Mouse (Mus musculus): Measurements from ENCODE around the gene Nfe2.
"Not testable (repeated sequence)": the region's sequence is repeated elsewhere in the genome, so short reads cannot be mapped to it uniquely, and the experiment has no call there.

Nfe2 gene

GRCm38 (mm10) chr15:103290417-103290816 is 32.2 kb upstream of the Nfe2 start:
- no peak for DNase-seq

DNA sequence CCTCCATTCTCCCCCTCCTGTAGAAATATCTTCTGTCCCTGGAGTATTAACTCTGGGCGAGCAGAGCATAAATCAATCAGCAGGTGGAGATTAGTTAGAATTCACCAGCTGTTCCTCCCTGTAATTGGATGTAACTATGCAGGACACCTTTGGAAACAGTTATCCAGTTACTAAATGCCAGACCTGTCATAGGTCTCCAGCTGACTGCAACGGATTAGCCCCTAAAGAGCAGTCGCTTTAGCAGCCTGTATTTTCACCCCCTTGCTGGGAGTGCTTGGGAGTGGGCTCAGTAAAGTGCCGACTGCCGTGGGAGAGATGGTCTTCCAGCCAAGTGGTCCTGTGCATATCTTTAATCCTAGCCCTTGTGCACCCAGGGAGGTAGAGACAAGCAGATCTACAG is 31.4 kb upstream of the Nfe2 start:
- DNase-seq, result no peak

- no peak for DNase-seq
Observed at GRCm38 (mm10) chr15:103285778-103286417, 27.7 kb upstream of the Nfe2 start.

DNA sequence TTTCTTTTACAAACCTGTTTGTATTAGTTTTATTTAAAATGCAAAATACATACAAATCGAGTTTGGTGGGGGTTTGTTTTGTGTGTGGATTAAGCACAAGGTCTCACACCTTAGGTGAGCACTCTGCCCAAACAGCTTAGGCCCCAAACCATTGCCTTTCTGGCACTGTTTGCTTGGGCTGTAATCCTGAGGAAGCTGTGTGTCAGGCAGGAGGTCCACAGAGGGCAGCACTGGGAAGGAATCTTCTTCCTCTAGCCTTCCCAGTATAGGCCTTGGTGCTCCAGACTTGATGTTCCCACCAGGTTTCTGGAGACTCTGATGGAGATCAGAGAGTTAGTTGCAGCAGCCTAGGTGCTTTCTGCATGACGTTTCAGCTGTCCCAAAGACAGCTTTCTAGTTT is 26.4 kb upstream of the Nfe2 start:
- DNase-seq, result no peak

GRCm38 (mm10) chr15:103284066-103284465 is 25.9 kb upstream of the Nfe2 start:
- peak; percentile 74 for DNase-seq

DNA sequence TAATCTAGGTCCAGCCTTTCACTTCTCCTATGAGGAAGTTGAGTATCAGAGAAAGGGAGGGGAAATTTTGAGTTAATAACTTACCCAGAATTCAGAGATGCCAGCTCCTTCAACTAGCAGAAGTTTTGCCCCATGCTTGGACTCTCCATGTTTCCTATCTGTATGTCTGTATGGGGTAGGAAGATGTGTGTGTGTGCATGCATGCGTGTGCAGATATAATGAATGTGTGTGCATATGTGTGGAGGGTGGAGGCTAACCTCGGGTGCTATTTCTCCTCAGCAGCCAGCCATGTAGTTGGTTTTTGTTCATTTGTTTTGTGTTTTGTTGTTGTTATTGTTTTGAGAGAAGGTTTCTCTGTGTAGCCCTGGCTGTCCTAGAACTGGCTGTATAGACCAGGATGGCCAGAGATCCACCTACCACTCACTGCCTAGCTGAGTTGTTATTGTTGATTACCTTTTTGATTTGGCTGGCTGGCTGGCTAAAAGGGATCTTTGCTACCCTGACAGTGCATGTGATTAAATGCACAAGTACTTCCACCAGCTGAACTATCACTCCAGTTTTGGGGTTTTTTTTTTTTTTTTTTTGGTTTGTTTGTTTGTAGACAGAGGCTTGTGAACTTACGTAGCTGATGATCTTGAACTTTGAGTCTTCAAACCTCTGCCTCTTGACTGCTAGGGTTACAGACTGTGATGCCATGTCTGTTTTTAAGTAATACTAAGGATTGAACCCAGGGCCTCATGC is 23.4 kb upstream of the Nfe2 start:
- DNase-seq, result no peak

- DNase-seq, result peak; percentile 49
Observed at GRCm38 (mm10) chr15:103280817-103281464, 22.7 kb upstream of the Nfe2 start.

DNA sequence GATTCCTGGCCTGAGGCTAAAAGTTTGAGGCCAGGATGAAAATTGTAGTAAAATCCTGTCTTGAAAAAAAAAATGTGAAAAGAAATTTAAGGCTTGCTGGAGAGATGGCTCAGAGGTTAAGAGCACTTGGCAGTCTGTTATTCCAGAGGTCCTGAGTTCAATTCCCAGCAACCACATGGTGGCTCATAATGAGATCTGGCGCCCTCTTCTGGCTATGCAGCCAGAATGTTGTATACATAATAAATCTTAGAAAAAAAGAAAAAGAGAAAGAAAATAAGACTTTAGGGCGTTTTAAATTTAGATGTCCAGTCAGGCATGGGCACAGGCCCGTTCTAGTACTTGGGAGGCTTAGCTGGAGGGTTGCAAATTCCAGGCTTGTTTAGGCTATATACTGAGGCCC is 21.5 kb upstream of the Nfe2 start:
- peak; percentile 77 for DNase-seq

- DNase-seq, result no peak
Observed at GRCm38 (mm10) chr15:103277949-103278348, 19.7 kb upstream of the Nfe2 start.

DNA sequence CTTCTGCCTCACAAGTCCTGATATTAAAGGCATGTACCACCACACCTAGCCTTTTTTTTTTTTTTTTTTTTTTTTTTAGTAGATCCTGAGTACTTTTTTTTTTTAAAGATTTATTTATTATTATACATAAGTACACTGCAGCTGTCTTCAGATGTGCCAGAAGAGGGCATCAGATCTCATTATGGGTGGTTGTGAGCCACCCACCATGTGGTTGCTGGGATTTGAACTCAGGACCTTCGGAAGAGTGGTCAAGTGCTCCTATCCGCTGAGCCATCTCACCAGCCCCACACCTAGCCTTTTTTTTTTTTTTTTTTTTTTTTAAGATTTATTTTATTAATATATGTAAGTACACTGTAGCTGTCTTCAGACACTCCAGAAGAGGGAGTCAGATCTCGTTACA is 17.7 kb upstream of the Nfe2 start:
- DNase-seq, result not testable (repeated sequence)

DNA sequence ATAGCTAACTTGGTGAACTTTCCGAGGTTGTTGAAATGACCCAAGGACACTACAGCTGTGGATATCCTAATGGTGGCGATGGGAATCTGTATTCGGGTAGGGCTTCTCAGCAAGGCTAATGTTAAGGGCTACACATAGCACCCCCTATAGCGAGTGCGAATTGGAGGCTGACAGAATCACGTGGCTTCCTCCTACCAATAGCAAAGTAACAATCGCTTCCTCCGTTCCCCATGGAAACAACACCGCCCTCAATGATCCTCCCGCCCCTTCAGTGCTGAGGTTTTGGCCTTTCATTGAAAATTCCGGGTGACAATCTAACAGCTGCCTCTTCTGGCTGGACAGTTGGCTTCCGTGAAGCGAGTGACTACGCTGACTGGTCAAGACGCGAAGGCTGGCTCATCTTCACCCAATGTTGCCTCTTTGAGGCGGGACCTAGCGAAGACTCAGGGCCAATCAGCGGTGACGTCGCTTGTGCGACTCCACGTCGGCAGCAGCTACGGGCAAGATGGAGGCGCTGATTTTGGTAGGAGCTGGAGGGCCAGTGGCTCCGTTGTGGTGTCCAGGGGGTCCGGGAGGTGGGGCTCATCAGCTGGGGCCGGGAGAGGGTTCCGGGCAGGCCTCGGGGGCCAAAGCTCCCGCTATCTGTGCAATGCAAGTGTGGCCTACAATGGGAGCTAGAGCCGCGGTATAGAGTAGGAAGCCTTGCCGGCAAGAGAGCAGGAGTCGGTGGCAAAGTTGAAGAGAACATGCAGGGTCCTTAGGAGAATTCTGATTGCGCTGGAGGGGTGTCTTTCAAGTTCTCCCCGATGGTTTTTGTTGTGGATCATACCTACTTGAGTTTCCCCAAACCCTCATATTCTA is 14.4 kb upstream of the Nfe2 start, which contains the start of gene Copz1:
Copz1 (plus strand) TSS at position 296 of the 861 bp plus-strand sequence.
- peak; percentile 89 for DNase-seq

DNA sequence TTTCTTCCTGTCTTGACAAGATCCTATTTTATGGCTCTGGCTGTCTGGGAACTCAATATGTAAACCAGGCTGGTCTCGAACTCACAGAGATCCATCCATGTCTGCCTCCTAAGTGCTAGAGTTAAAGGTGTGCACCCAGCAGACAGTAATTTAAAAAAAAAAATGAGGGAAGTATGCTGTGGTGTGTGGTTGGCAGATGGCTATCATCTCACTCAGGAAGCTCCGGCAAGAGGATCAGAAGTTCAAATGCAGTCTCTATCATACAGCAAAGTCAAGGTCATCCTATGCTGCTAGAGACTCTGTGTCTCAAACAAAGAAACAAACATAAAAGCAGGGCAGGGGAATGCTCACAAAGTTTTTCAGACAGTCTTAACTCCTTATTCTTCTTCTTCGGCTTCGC is 10.7 kb upstream of the Nfe2 start:
- no peak for DNase-seq

- no peak for DNase-seq
Observed at GRCm38 (mm10) chr15:103264794-103265193, 6.6 kb upstream of the Nfe2 start.

- no peak for DNase-seq
Observed at GRCm38 (mm10) chr15:103259989-103260388, 1.8 kb upstream of the Nfe2 start.

- no peak for DNase-seq
Observed at GRCm38 (mm10) chr15:103259162-103259561, 959 bp upstream of the Nfe2 start.

- no peak for DNase-seq
Observed at GRCm38 (mm10) chr15:103256210-103256986, 1.8 kb downstream of the Nfe2 start.

GRCm38 (mm10) chr15:103255169-103255568 is 3.0 kb downstream of the Nfe2 start:
- DNase-seq, result peak; percentile 69

- DNase-seq, result no peak
Observed at GRCm38 (mm10) chr15:103253352-103253751, 4.9 kb downstream of the Nfe2 start.

GRCm38 (mm10) chr15:103252660-103253059 is 5.5 kb downstream of the Nfe2 start:
- DNase-seq, result no peak

- DNase-seq, result no peak
Observed at GRCm38 (mm10) chr15:103251595-103251994, 6.6 kb downstream of the Nfe2 start.

DNA sequence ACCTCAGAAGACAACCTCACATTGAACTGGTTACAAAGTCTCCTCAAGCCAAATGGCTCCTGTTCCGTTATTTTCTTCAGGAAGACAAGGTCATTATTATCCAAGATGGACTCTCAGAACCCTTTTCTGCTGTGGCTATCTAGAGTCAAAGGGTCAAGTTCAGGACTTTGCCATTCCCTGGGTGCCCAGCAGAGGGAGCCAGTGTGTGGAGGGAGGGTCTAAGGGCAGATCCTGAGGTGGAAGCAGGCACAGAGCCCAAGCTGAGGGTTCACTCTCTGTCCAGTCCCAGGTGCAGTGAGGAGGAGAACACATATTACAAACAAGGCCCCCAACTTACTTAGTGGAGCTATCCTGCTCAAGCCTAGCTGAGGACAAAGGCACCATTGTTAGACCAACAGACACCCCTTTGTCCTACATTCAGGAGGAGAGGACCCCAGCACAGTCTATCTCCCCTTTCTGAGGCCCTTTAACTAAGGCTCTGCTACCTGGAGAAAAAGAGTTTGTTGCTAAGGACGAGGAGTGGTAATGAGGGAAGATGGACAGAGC is 7.9 kb downstream of the Nfe2 start:
- DNase-seq, result peak; percentile 88

DNA sequence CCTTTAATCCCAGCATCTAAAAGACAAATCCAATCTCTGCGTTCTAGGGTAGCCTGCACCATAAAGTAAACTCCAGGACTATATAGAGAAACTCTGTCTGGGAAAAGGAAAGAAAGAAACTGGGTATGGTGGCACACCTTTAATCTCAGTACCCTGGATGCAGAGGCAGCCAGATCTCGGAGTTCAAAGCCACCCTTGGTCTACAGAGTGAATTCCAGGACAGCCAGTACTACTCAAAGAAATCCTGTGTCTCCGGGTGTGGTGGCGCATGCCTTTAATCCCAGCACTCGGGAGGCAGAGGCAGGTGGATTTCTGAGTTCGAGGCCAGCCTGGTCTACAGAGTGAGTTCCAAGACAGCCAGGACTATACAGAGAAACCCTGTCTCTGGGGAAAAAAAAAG is 8.7 kb downstream of the Nfe2 start:
- not testable (repeated sequence) for DNase-seq

All from thymus, postnatal 4 days (tissue).